Mouse (Mus musculus) kidney, adult 2 months (tissue): ENCODE results near the gene Ndufs2.

Experiments used
- CTCF ChIP-seq: fragments of 200-500 bp; conservative IDR thresholded peaks from 2 replicates; pipeline ENCODE4 v1.5.1; 2011; ENCODE audit warnings: low read depth, mild to moderate bottlenecking, control low read depth, low read length, moderate library complexity, mixed read lengths; ENCODE audit not compliant: insufficient read depth, insufficient read length
- POLR2A ChIP-seq: fragments of 200-500 bp; IDR thresholded peaks from one replicate; pipeline ENCODE4 v1.6.1; 2011; ENCODE audit warnings: low read depth, low read length, control low read depth

DNA sequence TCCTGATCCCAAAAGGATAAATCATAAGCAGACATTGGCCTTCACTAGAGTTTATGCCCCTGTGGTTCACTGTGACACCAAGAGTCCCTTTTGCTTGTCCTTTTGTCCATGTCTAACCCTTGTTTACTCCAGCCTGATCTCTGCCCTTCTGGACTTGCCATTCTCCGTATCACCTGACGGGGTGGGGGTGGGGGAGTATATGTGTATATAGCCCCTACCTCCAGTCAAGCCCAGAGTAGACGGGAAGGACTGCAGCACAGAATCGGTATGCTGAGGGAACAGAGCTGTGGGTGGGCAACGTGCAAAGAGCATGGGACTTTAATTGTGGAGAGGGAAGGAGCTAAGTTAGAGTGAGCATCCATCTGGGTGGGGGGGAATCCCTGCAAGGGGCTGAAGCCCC lies 26.3 kb downstream of the Ndufs2 start, which contains the start of gene Apoa2:
- TF ChIP-seq CTCF (no peak), POLR2A (no peak)
